Mouse (Mus musculus) olfactory bulb, adult 2 months (tissue): ENCODE results near the gene Itga5.

Experiments
- CTCF ChIP-seq: fragments of 200-500 bp; IDR thresholded peaks from 2 replicates; pipeline ENCODE4 v1.5.1; 2012; ENCODE audit warnings: low read depth, mild to moderate bottlenecking, low read length, moderate library complexity; ENCODE audit not compliant: insufficient read depth
- POLR2A ChIP-seq: fragments of 200-500 bp; IDR thresholded peaks from 2 replicates; pipeline ENCODE4 v1.6.1; 2012; ENCODE audit warnings: mild to moderate bottlenecking, low read depth, low read length, moderate library complexity; ENCODE audit not compliant: insufficient read depth

GRCm38 (mm10) chr15:103315979-103316776, 50.4 kb downstream of the Itga5 start:
- no peak for TF ChIP-seq POLR2A
- TF ChIP-seq CTCF, result no peak
